Mouse (Mus musculus): ENCODE measurements around the gene Olfr1271. TPM values are rescaled to one million over a fixed set of nuclear protein-coding genes. Genes with fewer than 3 reads are reported as not detected.

The Olfr1271 gene
- polyA plus RNA-seq (2021; fragmentation: Nextera tagmentation): not detected in 2 replicates
- long read RNA-seq, experiment 1: 0 reads
- long read RNA-seq, experiment 2: 0 reads

GRCm38 (mm10) chr2:90270932-90271331 is at the start of gene Olfr1271:
Olfr1271 (minus strand) TSS chr2:90271032.

GRCm38 (mm10) chr2:90292741-90293140 is 21.9 kb upstream of the Olfr1271 start, which contains the start of gene Olfr1272:
Olfr1272 (minus strand) TSS chr2:90292841.

GRCm38 (mm10) chr2:90257492-90257891 is 13.3 kb downstream of the Olfr1271 start, which contains the start of gene Olfr142:
Olfr142 (minus strand) TSS chr2:90257592.

GRCm38 (mm10) chr2:90224393-90224792 is 46.4 kb downstream of the Olfr1271 start, which contains the start of gene Olfr1506:
Olfr1506 (minus strand) TSS chr2:90224493.

Other genes with a start within 250 kb of the Olfr1271 start
- not detected in 2 replicates for gene Olfr1264, start 245.5 kb downstream of the Olfr1271 start, polyA plus RNA-seq (2021; fragmentation: Nextera tagmentation)
- gene Olfr1265, start 235.7 kb downstream of the Olfr1271 start, polyA plus RNA-seq (2021; fragmentation: Nextera tagmentation): not detected in 2 replicates
- not detected in 2 replicates for gene Olfr140, start 207.4 kb downstream of the Olfr1271 start, polyA plus RNA-seq (2021; fragmentation: Nextera tagmentation)
- gene Olfr1269, start 149.6 kb downstream of the Olfr1271 start, polyA plus RNA-seq (2021; fragmentation: Nextera tagmentation): not detected in 2 replicates
- gene Olfr32, start 128.7 kb downstream of the Olfr1271 start, polyA plus RNA-seq (2021; fragmentation: Nextera tagmentation): not detected in 2 replicates
- gene Olfr1270, start 117.9 kb downstream of the Olfr1271 start, polyA plus RNA-seq (2021; fragmentation: Nextera tagmentation): not detected in 2 replicates
- not detected in 2 replicates for gene Olfr1506, start 46.5 kb downstream of the Olfr1271 start, polyA plus RNA-seq (2021; fragmentation: Nextera tagmentation)
- gene Olfr142, start 13.4 kb downstream of the Olfr1271 start, polyA plus RNA-seq (2021; fragmentation: Nextera tagmentation): not detected in 2 replicates
- not detected in 2 replicates for gene Olfr1272, start 21.8 kb upstream of the Olfr1271 start, polyA plus RNA-seq (2021; fragmentation: Nextera tagmentation)
- not detected in 2 replicates for gene Gm13769, start 51.2 kb upstream of the Olfr1271 start, polyA plus RNA-seq (2021; fragmentation: Nextera tagmentation)
- gene Olfr1274-ps, start 127.7 kb upstream of the Olfr1271 start, polyA plus RNA-seq (2021; fragmentation: Nextera tagmentation): not detected in 2 replicates

Data from layer of hippocampus, adult 6 months (tissue).